Mouse (Mus musculus): ENCODE data around the gene Rcor1. TPM values are rescaled to one million over a fixed set of nuclear protein-coding genes. Genes with fewer than 3 reads are reported as not detected.
A peak's percentile ranks its signal among the peaks of the same experiment; 100 is the strongest.

Gene Rcor1
- polyA plus RNA-seq, 1 experiment: 33.8 TPM

GRCm38 (mm10) chr12:111153946-111154345 is 114.8 kb downstream of the Rcor1 start:
- TF ChIP-seq POLR2A (IDR thresholded peaks at IDR 0.05; ENCODE audit: borderline replicate concordance, low read depth, low read length) (no peak), CTCF (IDR thresholded peaks at IDR 0.05; ENCODE audit: low read depth, low read length) (no peak)
- Histone ChIP-seq H3K4me1 (ENCODE audit: control insufficient read depth, insufficient read depth, low read length) (peaks cover 31% of the 10 kb centered on the region), H3K4me3 (ENCODE audit: insufficient read depth, low read length) (no peak overlapping the region), H3K27ac (ENCODE audit: insufficient read depth, low read depth, low read length) (no peak overlapping the region)

GRCm38 (mm10) chr12:111154641-111155040 is 115.5 kb downstream of the Rcor1 start:
- TF ChIP-seq POLR2A (IDR thresholded peaks at IDR 0.05; ENCODE audit: borderline replicate concordance, low read depth, low read length) (no peak), CTCF (IDR thresholded peaks at IDR 0.05; ENCODE audit: low read depth, low read length) (no peak)
- H3K4me3 ChIP-seq (ENCODE audit: insufficient read depth, low read length): no peak overlapping the region
- no peak overlapping the region for H3K27ac ChIP-seq (ENCODE audit: insufficient read depth, low read depth, low read length)
- peaks cover 27% of the 10 kb centered on the region for H3K4me1 ChIP-seq (ENCODE audit: control insufficient read depth, insufficient read depth, low read length)

- H3K4me1 ChIP-seq (ENCODE audit: control insufficient read depth, insufficient read depth, low read length): peaks cover 29% of the 10 kb centered on the region
- no peak overlapping the region for H3K4me3 ChIP-seq (ENCODE audit: insufficient read depth, low read length)
- H3K27ac ChIP-seq (ENCODE audit: insufficient read depth, low read depth, low read length): no peak overlapping the region
- TF ChIP-seq POLR2A (IDR thresholded peaks at IDR 0.05; ENCODE audit: borderline replicate concordance, low read depth, low read length) (no peak), CTCF (IDR thresholded peaks at IDR 0.05; ENCODE audit: low read depth, low read length) (no peak)
These were observed 116.6 kb downstream of the Rcor1 start for GRCm38 (mm10) chr12:111155756-111156155.

- peak overlapping the region; percentile 85 for H3K27ac ChIP-seq (ENCODE audit: insufficient read depth, low read depth, low read length)
- H3K4me1 ChIP-seq (ENCODE audit: control insufficient read depth, insufficient read depth, low read length): peaks cover 32% of the 10 kb centered on the region
- H3K4me3 ChIP-seq (ENCODE audit: insufficient read depth, low read length): peak overlapping the region; percentile 28
- TF ChIP-seq CTCF (IDR thresholded peaks at IDR 0.05; ENCODE audit: low read depth, low read length): no peak
These were observed 120.7 kb downstream of the Rcor1 start for GRCm38 (mm10) chr12:111159659-111160428.

- TF ChIP-seq POLR2A (IDR thresholded peaks at IDR 0.05; ENCODE audit: borderline replicate concordance, low read depth, low read length) (no peak), CTCF (IDR thresholded peaks at IDR 0.05; ENCODE audit: low read depth, low read length) (no peak)
- Histone ChIP-seq H3K4me1 (ENCODE audit: control insufficient read depth, insufficient read depth, low read length) (peaks cover 41% of the 10 kb centered on the region), H3K27ac (ENCODE audit: insufficient read depth, low read depth, low read length) (no peak overlapping the region), H3K4me3 (ENCODE audit: insufficient read depth, low read length) (no peak overlapping the region)
These were observed 121.7 kb downstream of the Rcor1 start for GRCm38 (mm10) chr12:111160871-111161270.

- Histone ChIP-seq H3K4me1 (ENCODE audit: control insufficient read depth, insufficient read depth, low read length) (peaks cover 41% of the 10 kb centered on the region), H3K27ac (ENCODE audit: insufficient read depth, low read depth, low read length) (no peak overlapping the region), H3K4me3 (ENCODE audit: insufficient read depth, low read length) (no peak overlapping the region)
- no peak for TF ChIP-seq CTCF (IDR thresholded peaks at IDR 0.05; ENCODE audit: low read depth, low read length)
- no peak for TF ChIP-seq POLR2A (IDR thresholded peaks at IDR 0.05; ENCODE audit: borderline replicate concordance, low read depth, low read length)
These were observed 122.8 kb downstream of the Rcor1 start for GRCm38 (mm10) chr12:111161943-111162311.

- Histone ChIP-seq H3K4me3 (ENCODE audit: insufficient read depth, low read length) (no peak overlapping the region), H3K4me1 (ENCODE audit: control insufficient read depth, insufficient read depth, low read length) (peaks cover 40% of the 10 kb centered on the region), H3K27ac (ENCODE audit: insufficient read depth, low read depth, low read length) (no peak overlapping the region)
- TF ChIP-seq CTCF (IDR thresholded peaks at IDR 0.05; ENCODE audit: low read depth, low read length) (no peak), POLR2A (IDR thresholded peaks at IDR 0.05; ENCODE audit: borderline replicate concordance, low read depth, low read length) (no peak)
These were observed 123.3 kb downstream of the Rcor1 start for GRCm38 (mm10) chr12:111162312-111163061.

GRCm38 (mm10) chr12:111164310-111164751 is 125.2 kb downstream of the Rcor1 start:
- Histone ChIP-seq H3K4me1 (ENCODE audit: control insufficient read depth, insufficient read depth, low read length) (peaks cover 35% of the 10 kb centered on the region), H3K27ac (ENCODE audit: insufficient read depth, low read depth, low read length) (no peak overlapping the region), H3K4me3 (ENCODE audit: insufficient read depth, low read length) (peak overlapping the region; percentile 41)
- TF ChIP-seq POLR2A (IDR thresholded peaks at IDR 0.05; ENCODE audit: borderline replicate concordance, low read depth, low read length) (no peak), CTCF (IDR thresholded peaks at IDR 0.05; ENCODE audit: low read depth, low read length) (no peak)

- peaks cover 35% of the 10 kb centered on the region for H3K4me1 ChIP-seq (ENCODE audit: control insufficient read depth, insufficient read depth, low read length)
- H3K27ac ChIP-seq (ENCODE audit: insufficient read depth, low read depth, low read length): peak overlapping the region; percentile 72
- H3K4me3 ChIP-seq (ENCODE audit: insufficient read depth, low read length): peak overlapping the region; percentile 51
- TF ChIP-seq POLR2A (IDR thresholded peaks at IDR 0.05; ENCODE audit: borderline replicate concordance, low read depth, low read length): no peak
- 0 out of 2 replicates have a peak, but pooled peaks have one; percentile 18 for TF ChIP-seq CTCF (IDR thresholded peaks at IDR 0.05; ENCODE audit: low read depth, low read length)
These were observed 126.1 kb downstream of the Rcor1 start for GRCm38 (mm10) chr12:111165146-111165812.

Other genes starting within 250 kb of the Rcor1 start
- gene Mok, start 198.4 kb upstream of the Rcor1 start, polyA plus RNA-seq (2012; ENCODE audit: insufficient read depth, insufficient read length, missing spikeins): 5.4 and 5.7 TPM in 2 replicates
- gene Zfp839, start 189.1 kb upstream of the Rcor1 start, polyA plus RNA-seq (2012; ENCODE audit: insufficient read depth, insufficient read length, missing spikeins): 10.9 and 12.7 TPM in 2 replicates
- gene Cinp, start 150.2 kb upstream of the Rcor1 start, polyA plus RNA-seq (2012; ENCODE audit: insufficient read depth, insufficient read length, missing spikeins): 30.8 and 35.7 TPM in 2 replicates
- gene Tecpr2, start 150.1 kb upstream of the Rcor1 start, polyA plus RNA-seq (2012; ENCODE audit: insufficient read depth, insufficient read length, missing spikeins): 6.6 and 6.8 TPM in 2 replicates
- gene Ankrd9, start 60.3 kb upstream of the Rcor1 start, polyA plus RNA-seq (2012; ENCODE audit: insufficient read depth, insufficient read length, missing spikeins): 2.2 and 2.3 TPM in 2 replicates
- gene Traf3, start 127.0 kb downstream of the Rcor1 start, polyA plus RNA-seq (2012; ENCODE audit: insufficient read depth, insufficient read length, missing spikeins): 14.8 and 16.4 TPM in 2 replicates
- gene 4930595D18Rik, start 145.1 kb downstream of the Rcor1 start, polyA plus RNA-seq (2012; ENCODE audit: insufficient read depth, insufficient read length, missing spikeins): not detected in 2 replicates
- gene Amn, start 231.7 kb downstream of the Rcor1 start, polyA plus RNA-seq (2012; ENCODE audit: insufficient read depth, insufficient read length, missing spikeins): not detected in 2 replicates